Mouse (Mus musculus) urinary bladder, postnatal 0 days (tissue): ENCODE measurements around the gene Ndufb7. TPM values are rescaled to one million over a fixed set of nuclear protein-coding genes. Genes with fewer than 3 reads are reported as not detected.

Source experiments
- polyA plus RNA-seq: library from polyadenylated mRNA; unstranded; fragments of >200 nt; fragmentation: Nextera tagmentation; extraction: Ambion mirVana; gene quantifications from 2 replicates; pipeline ENCODE4 v1.2.1, GENCODE M21; 2015

Gene Ndufb7
- 311 and 318 TPM in 2 replicates for polyA plus RNA-seq

GRCm38 (mm10) chr8:83566469-83567395 lies at the start of gene Ndufb7:
Ndufb7 (plus strand) TSS chr8:83566671.

GRCm38 (mm10) chr8:83535736-83536135 lies 30.7 kb upstream of the Ndufb7 start, which contains the start of gene Olfr370:
Olfr370 (plus strand) TSS chr8:83535780.

GRCm38 (mm10) chr8:83607661-83608397 lies 41.4 kb downstream of the Ndufb7 start, which contains the start of the genes Tecr and Dnajb1:
Tecr (minus strand) TSS chr8:83607971.
Dnajb1 (plus strand) TSS chr8:83608193.

Other genes starting within 250 kb of the Ndufb7 start
- 5.8 and 6.0 TPM in 2 replicates for gene Elmod2, start 234.2 kb upstream of the Ndufb7 start, polyA plus RNA-seq
- not detected in 2 replicates for gene Mgat4d, start 218.2 kb upstream of the Ndufb7 start, polyA plus RNA-seq
- not detected in 2 replicates for gene Clgn, start 176.8 kb upstream of the Ndufb7 start, polyA plus RNA-seq
- 57.3 and 74.5 TPM in 2 replicates for gene Scoc, start 108.3 kb upstream of the Ndufb7 start, polyA plus RNA-seq
- gene Olfr370, start 30.9 kb upstream of the Ndufb7 start, polyA plus RNA-seq: not detected in 2 replicates
- 299 and 319 TPM in 2 replicates for gene Tecr, start 41.3 kb downstream of the Ndufb7 start, polyA plus RNA-seq
- 34.3 and 39.1 TPM in 2 replicates for gene Dnajb1, start 41.5 kb downstream of the Ndufb7 start, polyA plus RNA-seq
- 164 and 171 TPM in 2 replicates for gene Gipc1, start 86.0 kb downstream of the Ndufb7 start, polyA plus RNA-seq
- gene Ptger1, start 100.0 kb downstream of the Ndufb7 start, polyA plus RNA-seq: 1.9 TPM in 2 replicates
- 18.8 and 19.6 TPM in 2 replicates for gene Pkn1, start 132.5 kb downstream of the Ndufb7 start, polyA plus RNA-seq
- gene Ddx39, start 148.5 kb downstream of the Ndufb7 start, polyA plus RNA-seq: 56.0 and 64.2 TPM in 2 replicates
- gene Adgre5, start 174.7 kb downstream of the Ndufb7 start, polyA plus RNA-seq: 63.6 and 72.3 TPM in 2 replicates